Mouse (Mus musculus) kidney, adult 8-10 months (tissue): ENCODE measurements at regions not wholly inside any gene's neighbourhood (a gene's known extent, or its start where the extent isn't known, plus 50 kb on each side); places are given as distances from the start of the nearest gene placed in this dataset.
"Not testable (repeated sequence)": the region's sequence is repeated elsewhere in the genome, so short reads cannot be mapped to it uniquely, and the experiment has no call there.

Source experiments
- DNase-seq, 2 experiments: peaks; one replicate each; pipeline ENCODE4 v3.0.0; 2022

GRCm38 (mm10) chr5:81878563-81878962 is 858.6 kb downstream of the Adgrl3 start:
- DNase-seq: no peak

GRCm38 (mm10) chr5:81893358-81893757 is 873.4 kb downstream of the Adgrl3 start:
- no peak for DNase-seq

GRCm38 (mm10) chr5:81909368-81909767 is 889.4 kb downstream of the Adgrl3 start:
- no peak for DNase-seq

- DNase-seq: no peak
Observed at GRCm38 (mm10) chr5:81909964-81910363, 890.0 kb downstream of the Adgrl3 start.

- no peak for DNase-seq
Observed at GRCm38 (mm10) chr5:81916667-81917066, 896.7 kb downstream of the Adgrl3 start.

GRCm38 (mm10) chr5:81940798-81941197 is 920.9 kb downstream of the Adgrl3 start:
- no peak for DNase-seq

GRCm38 (mm10) chr5:81969685-81970524 is 950.0 kb downstream of the Adgrl3 start:
- DNase-seq: no peak

- no peak for DNase-seq
Observed at GRCm38 (mm10) chr5:81970525-81971011, 950.6 kb downstream of the Adgrl3 start.

GRCm38 (mm10) chr5:81976515-81976914 is 956.6 kb downstream of the Adgrl3 start:
- DNase-seq: no peak

GRCm38 (mm10) chr5:81983351-81983750 is 963.4 kb downstream of the Adgrl3 start:
- no peak for DNase-seq

- DNase-seq: no peak
Observed at GRCm38 (mm10) chr5:81988069-81988468, 968.1 kb downstream of the Adgrl3 start.

GRCm38 (mm10) chr5:82007955-82008354 is 988.0 kb downstream of the Adgrl3 start:
- no peak for DNase-seq

- peak in 1 of 2 experiments; percentile 9 for DNase-seq
Observed at GRCm38 (mm10) chr5:82024126-82024525, 1004.2 kb downstream of the Adgrl3 start.

- no peak for DNase-seq
Observed at GRCm38 (mm10) chr5:82034776-82035175, 1014.8 kb downstream of the Adgrl3 start.

GRCm38 (mm10) chr5:82046106-82046505 is 1026.2 kb downstream of the Adgrl3 start:
- DNase-seq: no peak

- DNase-seq: no peak
Observed at GRCm38 (mm10) chr5:82059108-82059838, 1039.3 kb downstream of the Adgrl3 start.

GRCm38 (mm10) chr5:82060679-82061078 is 1040.7 kb downstream of the Adgrl3 start:
- peak in 1 of 2 experiments; percentile 28 for DNase-seq

- DNase-seq: not testable (repeated sequence)
Observed at GRCm38 (mm10) chr5:82069221-82069620, 1049.3 kb downstream of the Adgrl3 start.

GRCm38 (mm10) chr5:82089401-82089800 is 1069.5 kb downstream of the Adgrl3 start:
- DNase-seq: no peak

GRCm38 (mm10) chr5:82103056-82103807 is 1083.3 kb downstream of the Adgrl3 start:
- DNase-seq: no peak

GRCm38 (mm10) chr5:82103857-82104256 is 1083.9 kb downstream of the Adgrl3 start:
- no peak for DNase-seq

- no peak for DNase-seq
Observed at GRCm38 (mm10) chr5:82125921-82126459, 1106.1 kb downstream of the Adgrl3 start.

- DNase-seq: peak; percentile 5 to 52
Observed at GRCm38 (mm10) chr5:82142063-82142462, 1122.1 kb downstream of the Adgrl3 start.
